Mouse (Mus musculus) ES-E14 (cell line): ENCODE data around the gene Bub1. TPM values are rescaled to one million over a fixed set of nuclear protein-coding genes. Genes with fewer than 3 reads are reported as not detected.

ENCODE experiments used
- DNase-seq: peaks from one replicate; pipeline ENCODE4 v3.0.0-alpha.2; 2013; ENCODE audit warnings: low read depth, low spot score
- H3K27ac ChIP-seq: 2 replicates; pipeline ENCODE4 v1.5.1; 2012; ENCODE audit warnings: low read depth, mild to moderate bottlenecking, low read length, moderate library complexity, mixed read lengths; ENCODE audit not compliant: poor library complexity, insufficient read depth, severe bottlenecking
- H3K36me3 ChIP-seq: 2 replicates; pipeline ENCODE4 v1.6.1; 2012; ENCODE audit warnings: mild to moderate bottlenecking, low read length, moderate library complexity, mixed read lengths; ENCODE audit not compliant: control insufficient read depth, poor library complexity, insufficient read depth, severe bottlenecking
- H3K4me1 ChIP-seq, 2 experiments: fragments of 150-350 bp in 1 of 2; sonication (generic) in 1 of 2; 2 replicates each; pipeline ENCODE4 v1.6.1; 2012; ENCODE audit warnings: low read length in 2 of 2, mild to moderate bottlenecking in 1 of 2, mixed read lengths in 1 of 2; ENCODE audit not compliant: control insufficient read depth in 2 of 2, insufficient read depth in 2 of 2, poor library complexity in 1 of 2
- H3K4me3 ChIP-seq, 2 experiments: fragments of 150-350 bp in 1 of 2; sonication (generic) in 1 of 2; 2 replicates each; pipeline ENCODE4 v1.5.1; 2012; ENCODE audit warnings: low read length in 2 of 2, low read depth in 1 of 2, mild to moderate bottlenecking in 1 of 2, mixed read lengths in 1 of 2; ENCODE audit not compliant: insufficient read depth in 1 of 2, poor library complexity in 1 of 2, severe bottlenecking in 1 of 2
- H3K9ac ChIP-seq: 2 replicates; pipeline ENCODE4 v1.6.1; 2012; ENCODE audit warnings: low read depth, mild to moderate bottlenecking, low read length, mixed read lengths; ENCODE audit not compliant: poor library complexity, insufficient read depth, severe bottlenecking
- H3K9me3 ChIP-seq: fragments of 150-350 bp; sonication (generic); 2 replicates; pipeline ENCODE4 v1.6.1; 2012; ENCODE audit warnings: low read depth, mild to moderate bottlenecking, low read length; ENCODE audit not compliant: control insufficient read depth, insufficient read depth
- CHD2 ChIP-seq: IDR thresholded peaks from 2 replicates; pipeline ENCODE4 v1.6.1; 2014; ENCODE audit warnings: mild to moderate bottlenecking, low read depth, low read length, inconsistent platforms
- HCFC1 ChIP-seq: IDR thresholded peaks from 2 replicates; pipeline ENCODE4 v1.6.1; 2012; ENCODE audit warnings: low read length, inconsistent platforms, borderline replicate concordance; ENCODE audit not compliant: insufficient read depth
- MAFK ChIP-seq: IDR thresholded peaks from 2 replicates; pipeline ENCODE4 v1.6.1; 2014; ENCODE audit warnings: mild to moderate bottlenecking, low read depth, low read length, inconsistent platforms; ENCODE audit not compliant: insufficient read depth
- ZC3H11A ChIP-seq: IDR thresholded peaks from 2 replicates; pipeline ENCODE4 v1.6.1; 2012; ENCODE audit warnings: low read depth, mild to moderate bottlenecking, inconsistent platforms, low read length, borderline replicate concordance
- ZNF384 ChIP-seq: IDR thresholded peaks from 2 replicates; pipeline ENCODE4 v1.6.1; 2012; ENCODE audit warnings: low read depth, low read length, inconsistent platforms
- in situ Hi-C, 2 experiments: fragments of 600-800 bp; cut with MboI; formaldehyde crosslinking; loops; one replicate each; pipeline ENCODE4 v1.15.1; 2025; ENCODE audit warnings: low sequenced_read_pairs in 2 of 2, inconsistent platforms in 1 of 2; ENCODE audit not compliant: unreplicated experiment in 2 of 2
- total RNA-seq: library from RNA; depleted of rRNA; stranded (reverse); fragments of 300-350 nt; gene quantifications from 2 replicates; pipeline ENCODE4 v1.2.3, GENCODE M21; 2012

Gene Bub1
- total RNA-seq, 1 experiment, result 64.6 TPM

DNA sequence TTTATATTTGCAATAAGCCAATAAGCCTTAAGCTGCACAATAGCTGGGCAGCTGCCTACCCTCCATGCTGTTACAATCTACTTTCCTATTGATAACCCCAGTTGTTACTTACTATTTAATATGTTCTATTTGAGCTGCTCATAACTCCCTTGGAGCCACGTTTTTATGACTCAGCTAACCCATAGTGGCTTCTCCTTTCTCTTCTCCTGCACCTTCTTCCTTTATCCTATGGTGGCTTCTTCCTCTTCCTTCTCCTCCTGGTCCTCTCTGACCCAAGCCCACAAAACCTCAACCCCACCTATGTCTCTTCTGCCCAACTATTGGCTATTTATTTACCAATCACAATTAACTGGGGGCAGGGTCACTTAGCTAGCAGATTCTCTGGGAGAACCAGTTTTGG, 14.9 kb upstream of the Bub1 start:
- Histone ChIP-seq H3K27ac (no peak overlapping the region), H3K4me1 (peaks cover 2 to 3% of the 10 kb centered on the region in 2 experiments; a peak in 3 of 4 replicates), H3K9ac (no peak overlapping the region), H3K9me3 (no peaks in the 10 kb centered on the region), H3K36me3 (no peaks in the 10 kb centered on the region), H3K4me3 (no peak overlapping the region; a peak in 1 of 4 replicates)
- no peak for DNase-seq
- TF ChIP-seq CHD2 (no peak), MAFK (no peak), ZC3H11A (no peak), HCFC1 (no peak), ZNF384 (no peak)
- in situ Hi-C loops, result no loop called here

- TF ChIP-seq HCFC1 (no peak), ZNF384 (no peak), CHD2 (no peak), ZC3H11A (no peak), MAFK (no peak)
- no peak overlapping the region for H3K4me3 ChIP-seq
- in situ Hi-C loops, result no loop called here
- H3K9me3 ChIP-seq, result no peaks in the 10 kb centered on the region
- H3K9ac ChIP-seq, result no peak overlapping the region
- peaks cover 3 to 6% of the 10 kb centered on the region in 2 experiments; a peak in 3 of 4 replicates for H3K4me1 ChIP-seq
- H3K27ac ChIP-seq, result no peak overlapping the region
- H3K36me3 ChIP-seq, result no peaks in the 10 kb centered on the region
- no peak for DNase-seq
Measured at GRCm38 (mm10) chr2:127846008-127846407, 14.3 kb upstream of the Bub1 start.

- peaks cover 6 to 8% of the 10 kb centered on the region in 2 experiments; a peak in 3 of 4 replicates for H3K4me1 ChIP-seq
- in situ Hi-C loops, result no loop called here
- no peaks in the 10 kb centered on the region for H3K36me3 ChIP-seq
- no peak overlapping the region for H3K27ac ChIP-seq
- DNase-seq, result no peak
- no peaks in the 10 kb centered on the region for H3K9me3 ChIP-seq
- H3K4me3 ChIP-seq, result no peak overlapping the region
- TF ChIP-seq ZC3H11A (no peak), CHD2 (no peak), MAFK (no peak), HCFC1 (no peak), ZNF384 (no peak)
- no peak overlapping the region for H3K9ac ChIP-seq
Measured at GRCm38 (mm10) chr2:127845346-127845982, 13.8 kb upstream of the Bub1 start.

DNA sequence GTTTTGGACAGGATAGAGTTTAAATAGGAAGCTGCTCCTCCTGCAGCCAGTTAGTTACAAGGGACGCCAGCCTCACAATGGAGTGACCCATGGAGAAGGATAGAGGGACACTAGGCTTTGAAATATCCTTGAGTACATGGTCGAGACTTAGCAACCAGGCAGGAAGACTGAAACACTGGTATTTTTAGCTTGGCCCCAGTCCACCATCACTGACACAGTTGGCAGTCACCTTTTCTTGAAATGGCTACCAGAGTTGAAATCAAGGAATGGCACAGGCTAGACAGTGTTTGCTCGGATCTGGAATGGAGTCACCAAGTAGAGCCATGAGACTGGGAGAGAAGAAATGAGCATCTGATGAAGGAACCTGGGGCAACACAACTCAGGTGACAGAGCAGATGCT, 10.8 kb upstream of the Bub1 start:
- no peak for DNase-seq
- no peak overlapping the region for H3K27ac ChIP-seq
- peaks cover 12 to 19% of the 10 kb centered on the region in 2 experiments for H3K4me1 ChIP-seq
- no peaks in the 10 kb centered on the region for H3K36me3 ChIP-seq
- no peaks in the 10 kb centered on the region for H3K9me3 ChIP-seq
- no peak overlapping the region for H3K9ac ChIP-seq
- in situ Hi-C loops, result no loop called here
- no peak for TF ChIP-seq CHD2
- no peak overlapping the region for H3K4me3 ChIP-seq

DNA sequence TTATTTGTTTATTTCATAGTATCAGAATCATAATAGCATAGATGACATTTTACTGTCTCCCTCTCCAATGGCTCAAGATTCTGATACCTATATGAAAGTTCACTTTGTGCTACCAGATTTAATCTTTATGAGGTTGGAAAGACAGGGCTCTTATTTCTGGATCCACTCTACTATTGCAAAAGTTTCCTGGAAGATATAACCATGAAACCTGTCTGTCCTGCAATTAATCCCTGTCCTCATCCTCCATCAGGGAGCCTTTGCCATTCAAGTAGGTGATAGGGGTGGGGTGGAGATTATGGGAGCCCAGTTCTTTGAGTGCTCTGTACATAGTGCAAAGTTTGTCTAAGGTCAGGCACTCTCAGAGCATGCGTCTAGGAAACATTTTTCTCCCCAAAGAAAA, 9.7 kb upstream of the Bub1 start:
- H3K4me3 ChIP-seq, result no peak overlapping the region
- in situ Hi-C loops, result no loop called here
- peaks cover 10 to 19% of the 10 kb centered on the region in 2 experiments for H3K4me1 ChIP-seq
- H3K9me3 ChIP-seq, result no peaks in the 10 kb centered on the region
- TF ChIP-seq ZNF384 (no peak), ZC3H11A (no peak), MAFK (no peak), HCFC1 (no peak), CHD2 (no peak)
- no peak for DNase-seq
- no peaks in the 10 kb centered on the region for H3K36me3 ChIP-seq
- H3K9ac ChIP-seq, result no peak overlapping the region
- no peak overlapping the region for H3K27ac ChIP-seq
